Mouse (Mus musculus): Measurements from ENCODE around the gene Zrsr1. TPM values are rescaled to one million over a fixed set of nuclear protein-coding genes. Genes with fewer than 3 reads are reported as not detected.

Zrsr1 gene
- polyA plus RNA-seq, 2 experiments: 2.5 to 8.1 TPM

DNA sequence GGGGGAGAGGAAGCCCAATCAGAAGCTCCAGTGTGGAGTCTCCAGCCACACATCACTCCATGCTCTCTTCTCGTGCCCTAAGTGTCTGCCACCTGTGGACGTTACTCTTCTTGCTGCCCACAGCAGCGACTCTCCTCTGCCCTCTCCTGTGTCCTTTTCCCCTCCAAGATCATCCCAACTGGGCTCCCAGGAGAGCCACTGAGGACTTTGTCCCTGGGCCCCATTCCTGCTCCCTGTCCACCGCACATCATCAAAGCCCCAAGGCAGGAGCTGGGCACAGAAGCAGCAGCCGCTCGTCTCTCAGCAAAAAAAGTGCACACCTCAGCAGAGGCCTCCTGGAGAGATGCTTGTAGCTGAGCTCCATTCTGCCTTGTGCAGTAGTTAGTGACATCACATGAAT is 43.2 kb downstream of the Zrsr1 start:
- Histone ChIP-seq H3K36me3 (ENCODE audit: control insufficient read depth, insufficient read depth, low read length) (no peaks in the 10 kb centered on the region), H3K4me3 (replicated peaks; ENCODE audit: low read length) (no peak overlapping the region), H3K9me3 (ENCODE audit: control insufficient read depth, low read length) (no peaks in the 10 kb centered on the region), H3K4me2 (replicated peaks; ENCODE audit: low read depth, low read length, severe bottlenecking) (no peak overlapping the region), H3K9ac (ENCODE audit: low read depth, low read length, severe bottlenecking) (no peak overlapping the region), H3K27me3 (ENCODE audit: control insufficient read depth, insufficient read depth, low read length) (no peaks in the 10 kb centered on the region), H3K27ac (replicated peaks; ENCODE audit: low read depth, low read length) (no peak overlapping the region), H3K4me1 (ENCODE audit: control insufficient read depth, insufficient read depth, low read length) (no peaks in the 10 kb centered on the region)
- no peak for ATAC-seq (ENCODE audit: low FRiP score, low read depth)
- TF ChIP-seq POLR2A (IDR thresholded peaks at IDR 0.05; ENCODE audit: borderline replicate concordance, extremely low read depth, insufficient read depth, insufficient read length): no peak
- WGBS: 72% methylated on average over 6 of the region's 6 CpGs
- no peak for DNase-seq (ENCODE audit: low spot score)

DNA sequence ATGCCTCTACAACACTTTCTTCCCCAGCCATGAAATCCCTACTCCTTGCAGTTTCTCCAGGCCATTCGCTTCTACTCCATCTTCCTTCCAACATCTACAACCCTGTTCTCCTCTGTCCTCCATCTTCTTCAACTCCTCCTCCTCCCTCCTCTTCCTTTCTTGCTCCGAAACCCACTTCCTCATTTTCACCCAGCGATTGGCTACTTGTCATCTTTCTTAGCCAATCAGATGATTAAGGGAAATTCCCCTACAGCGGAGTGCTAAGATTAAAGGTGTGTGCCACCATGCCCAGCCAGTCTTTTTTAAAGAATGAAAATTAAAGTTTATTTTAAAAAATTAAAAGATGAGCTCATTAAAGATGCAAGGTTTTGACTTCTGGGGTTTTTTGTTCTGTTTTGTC is 46.1 kb downstream of the Zrsr1 start:
- ATAC-seq (ENCODE audit: low FRiP score, low read depth) (no peak), DNase-seq (ENCODE audit: low spot score) (no peak)
- Histone ChIP-seq H3K9me3 (ENCODE audit: control insufficient read depth, low read length) (no peaks in the 10 kb centered on the region), H3K4me1 (ENCODE audit: control insufficient read depth, insufficient read depth, low read length) (no peaks in the 10 kb centered on the region), H3K4me2 (replicated peaks; ENCODE audit: low read depth, low read length, severe bottlenecking) (no peak overlapping the region), H3K36me3 (ENCODE audit: control insufficient read depth, insufficient read depth, low read length) (no peaks in the 10 kb centered on the region), H3K9ac (ENCODE audit: low read depth, low read length, severe bottlenecking) (no peak overlapping the region), H3K27ac (replicated peaks; ENCODE audit: low read depth, low read length) (no peak overlapping the region), H3K27me3 (ENCODE audit: control insufficient read depth, insufficient read depth, low read length) (no peaks in the 10 kb centered on the region), H3K4me3 (replicated peaks; ENCODE audit: low read length) (no peak overlapping the region)
- 88% methylated on average over 4 of the region's 4 CpGs for WGBS
- TF ChIP-seq POLR2A (IDR thresholded peaks at IDR 0.05; ENCODE audit: borderline replicate concordance, extremely low read depth, insufficient read depth, insufficient read length): no peak

GRCm38 (mm10) chr11:23020116-23020770 is 48.4 kb downstream of the Zrsr1 start:
- no peak for TF ChIP-seq POLR2A (IDR thresholded peaks at IDR 0.05; ENCODE audit: borderline replicate concordance, extremely low read depth, insufficient read depth, insufficient read length)
- WGBS: 58% methylated on average over 24 of the region's 24 CpGs
- Histone ChIP-seq H3K27ac (replicated peaks; ENCODE audit: low read depth, low read length) (no peak overlapping the region), H3K4me1 (ENCODE audit: control insufficient read depth, insufficient read depth, low read length) (no peaks in the 10 kb centered on the region), H3K9ac (ENCODE audit: low read depth, low read length, severe bottlenecking) (no peak overlapping the region; the same call in 1 of the 2 replicates), H3K4me2 (replicated peaks; ENCODE audit: low read depth, low read length, severe bottlenecking) (no peak overlapping the region), H3K4me3 (replicated peaks; ENCODE audit: low read length) (no peak overlapping the region), H3K27me3 (ENCODE audit: control insufficient read depth, insufficient read depth, low read length) (no peaks in the 10 kb centered on the region), H3K9me3 (ENCODE audit: control insufficient read depth, low read length) (no peaks in the 10 kb centered on the region), H3K36me3 (ENCODE audit: control insufficient read depth, insufficient read depth, low read length) (no peaks in the 10 kb centered on the region)
- DNase-seq (ENCODE audit: low spot score) (no peak), ATAC-seq (ENCODE audit: low FRiP score, low read depth) (no peak)

GRCm38 (mm10) chr11:23020841-23021240 is 49.0 kb downstream of the Zrsr1 start:
- DNase-seq (ENCODE audit: low spot score) (no peak), ATAC-seq (ENCODE audit: low FRiP score, low read depth) (no peak)
- Histone ChIP-seq H3K36me3 (ENCODE audit: control insufficient read depth, insufficient read depth, low read length) (no peaks in the 10 kb centered on the region), H3K4me2 (replicated peaks; ENCODE audit: low read depth, low read length, severe bottlenecking) (no peak overlapping the region), H3K9ac (ENCODE audit: low read depth, low read length, severe bottlenecking) (no peak overlapping the region), H3K27me3 (ENCODE audit: control insufficient read depth, insufficient read depth, low read length) (no peaks in the 10 kb centered on the region), H3K4me3 (replicated peaks; ENCODE audit: low read length) (no peak overlapping the region), H3K4me1 (ENCODE audit: control insufficient read depth, insufficient read depth, low read length) (no peaks in the 10 kb centered on the region), H3K27ac (replicated peaks; ENCODE audit: low read depth, low read length) (no peak overlapping the region), H3K9me3 (ENCODE audit: control insufficient read depth, low read length) (no peaks in the 10 kb centered on the region)
- WGBS: 94% methylated on average over 14 of the region's 14 CpGs
- no peak for TF ChIP-seq POLR2A (IDR thresholded peaks at IDR 0.05; ENCODE audit: borderline replicate concordance, extremely low read depth, insufficient read depth, insufficient read length)

DNA sequence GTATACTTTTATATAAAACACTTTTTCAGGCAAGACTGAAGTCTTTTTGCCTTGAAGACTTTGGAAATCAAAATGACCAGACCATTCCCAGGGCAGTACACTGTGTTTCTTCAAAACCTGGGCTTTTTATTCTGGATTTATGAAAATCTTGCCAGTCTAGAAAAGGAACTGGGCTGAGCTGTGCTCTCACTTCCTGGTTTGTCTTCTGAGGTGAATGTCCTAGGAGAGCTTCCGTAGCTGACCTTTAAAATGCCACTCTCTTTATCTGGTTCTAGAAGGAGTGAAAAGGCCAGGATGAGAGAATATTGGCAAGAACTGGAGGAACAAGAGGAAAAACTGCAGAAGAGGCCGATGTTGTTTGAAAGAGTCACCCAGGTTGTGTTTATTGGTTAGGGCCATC is 51.4 kb downstream of the Zrsr1 start:
- Histone ChIP-seq H3K9me3 (ENCODE audit: control insufficient read depth, low read length) (no peaks in the 10 kb centered on the region), H3K9ac (ENCODE audit: low read depth, low read length, severe bottlenecking) (no peak overlapping the region), H3K4me2 (replicated peaks; ENCODE audit: low read depth, low read length, severe bottlenecking) (no peak overlapping the region), H3K27ac (replicated peaks; ENCODE audit: low read depth, low read length) (no peak overlapping the region), H3K4me1 (ENCODE audit: control insufficient read depth, insufficient read depth, low read length) (no peaks in the 10 kb centered on the region), H3K27me3 (ENCODE audit: control insufficient read depth, insufficient read depth, low read length) (no peaks in the 10 kb centered on the region), H3K36me3 (ENCODE audit: control insufficient read depth, insufficient read depth, low read length) (no peaks in the 10 kb centered on the region), H3K4me3 (replicated peaks; ENCODE audit: low read length) (no peak overlapping the region)
- ATAC-seq (ENCODE audit: low FRiP score, low read depth): no peak
- 81% methylated on average over 2 of the region's 2 CpGs for WGBS
- DNase-seq (ENCODE audit: low spot score): no peak
- TF ChIP-seq POLR2A (IDR thresholded peaks at IDR 0.05; ENCODE audit: borderline replicate concordance, extremely low read depth, insufficient read depth, insufficient read length): no peak

All from limb, embryonic 14.5 days (tissue).